Mouse (Mus musculus): ENCODE data around the gene Tbcb. TPM values are rescaled to one million over a fixed set of nuclear protein-coding genes. Genes with fewer than 3 reads are reported as not detected.
"Not testable (repeated sequence)": the region's sequence is repeated elsewhere in the genome, so short reads cannot be mapped to it uniquely, and the experiment has no call there.

The Tbcb gene
- polyA plus RNA-seq, 1 experiment from 2014 or later, result 145 TPM

- Histone ChIP-seq H3K4me3 (no peak overlapping the region), H3K27me3 (replicated peaks) (no peaks in the 10 kb centered on the region), H3K4me1 (peaks cover 12% of the 10 kb centered on the region), H3K4me2 (no peak overlapping the region), H3K36me3 (peaks cover 42% of the 10 kb centered on the region), H3K9ac (no peak overlapping the region), H3K9me3 (no peaks in the 10 kb centered on the region), H3K27ac (replicated peaks) (no peak overlapping the region)
- ATAC-seq (ENCODE audit: extremely low read depth, insufficient number of reproducible peaks, low FRiP score, low TSS enrichment), result no peak
- WGBS, result 72% methylated on average over 3 of the region's 3 CpGs
Measured at GRCm38 (mm10) chr7:30221433-30221832, 10.6 kb downstream of the Tbcb start.

DNA sequence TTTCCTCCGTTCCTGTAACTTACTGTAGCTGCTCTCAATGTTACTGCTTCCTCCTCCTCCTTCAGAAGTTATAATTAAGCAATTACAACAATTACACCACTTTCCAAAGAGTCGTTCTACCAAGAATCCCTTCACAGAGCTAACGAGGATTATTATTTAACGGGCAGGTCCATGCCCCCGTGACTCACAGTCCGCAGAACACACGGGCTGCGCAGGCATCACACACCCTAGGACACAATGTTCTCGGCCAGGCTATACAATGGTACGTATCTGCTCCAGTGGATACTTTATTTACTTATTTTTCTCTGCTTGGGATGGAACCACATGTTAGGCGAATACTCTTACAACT lies 12.1 kb downstream of the Tbcb start:
- H3K36me3 ChIP-seq, result peaks cover 28% of the 10 kb centered on the region
- H3K4me3 ChIP-seq, result peak overlapping the region; percentile 61
- peaks cover 12% of the 10 kb centered on the region for H3K4me1 ChIP-seq
- peak overlapping the region; percentile 16; the same call in 1 of the 2 replicates for H3K27ac ChIP-seq (replicated peaks)
- no peaks in the 10 kb centered on the region for H3K27me3 ChIP-seq (replicated peaks)
- 20% methylated on average over 11 of the region's 11 CpGs for WGBS
- H3K9ac ChIP-seq, result peak overlapping the region; percentile 85
- H3K4me2 ChIP-seq, result peak overlapping the region; percentile 93
- ATAC-seq (ENCODE audit: extremely low read depth, insufficient number of reproducible peaks, low FRiP score, low TSS enrichment), result no peak
- no peaks in the 10 kb centered on the region for H3K9me3 ChIP-seq

DNA sequence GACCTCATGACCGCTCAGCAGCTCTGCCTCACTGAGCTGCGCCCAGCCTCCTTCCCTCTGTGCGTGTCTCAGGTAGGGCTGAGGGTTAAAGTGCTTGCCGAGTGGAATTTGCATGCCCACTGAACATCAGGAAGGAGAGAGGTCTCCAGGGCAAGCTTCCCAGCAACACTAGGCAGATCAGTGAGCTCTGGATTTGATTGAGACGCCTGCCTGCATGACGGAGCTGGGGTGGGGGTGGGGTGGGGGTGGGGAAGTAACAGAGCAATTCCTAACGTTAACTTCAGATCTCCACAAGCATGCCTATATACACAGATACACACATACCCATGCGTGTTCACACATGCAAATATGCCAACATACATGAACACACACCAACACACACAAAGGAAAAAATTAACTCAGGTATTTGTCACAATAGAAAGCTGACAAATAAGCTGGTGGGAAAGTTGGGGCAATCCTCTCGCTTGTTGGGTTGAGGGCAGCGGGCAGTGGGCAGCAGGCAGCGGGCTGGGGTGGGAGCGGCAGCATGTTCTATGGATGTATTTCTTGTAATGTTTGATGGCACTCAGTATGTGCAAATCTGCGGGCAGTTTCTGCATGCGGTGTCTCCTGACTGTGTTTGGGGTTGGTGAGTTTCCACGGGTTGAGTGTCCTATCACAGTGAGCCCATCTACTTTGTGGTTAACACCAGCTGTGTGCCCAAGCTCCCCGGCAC lies 12.6 kb downstream of the Tbcb start:
- Histone ChIP-seq H3K9ac (peak overlapping the region; percentile 85), H3K27me3 (replicated peaks) (no peaks in the 10 kb centered on the region), H3K36me3 (peaks cover 23% of the 10 kb centered on the region), H3K4me2 (peak overlapping the region; percentile 93), H3K4me3 (peak overlapping the region; percentile 61), H3K9me3 (no peaks in the 10 kb centered on the region), H3K4me1 (peaks cover 12% of the 10 kb centered on the region), H3K27ac (replicated peaks) (peak overlapping the region; percentile 61)
- ATAC-seq (ENCODE audit: extremely low read depth, insufficient number of reproducible peaks, low FRiP score, low TSS enrichment), result no peak
- 4% methylated on average over 16 of the region's 16 CpGs for WGBS

DNA sequence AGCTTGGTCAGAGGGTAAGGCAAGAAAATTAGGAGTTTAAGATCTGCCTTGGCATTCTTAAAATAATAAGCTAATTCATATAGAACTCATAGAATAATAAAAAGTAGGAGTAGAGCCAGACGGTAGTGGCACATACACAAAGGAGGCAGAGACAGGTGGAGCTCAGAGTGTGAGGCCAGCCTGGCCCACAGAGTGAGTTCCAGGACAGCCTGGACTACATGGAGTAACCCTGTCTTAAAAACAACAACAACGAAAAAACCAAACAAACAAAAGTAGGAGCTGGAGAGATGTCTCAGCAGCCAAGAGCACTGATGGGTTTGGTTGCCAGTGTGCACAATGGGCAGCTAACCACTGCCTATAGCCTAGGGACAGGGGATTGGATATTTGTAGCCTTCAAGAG lies 14.8 kb downstream of the Tbcb start:
- H3K9me3 ChIP-seq, result no peaks in the 10 kb centered on the region
- no peak overlapping the region for H3K27ac ChIP-seq (replicated peaks)
- H3K9ac ChIP-seq, result no peak overlapping the region
- ATAC-seq (ENCODE audit: extremely low read depth, insufficient number of reproducible peaks, low FRiP score, low TSS enrichment), result no peak
- WGBS, result 68% methylated on average over 2 of the region's 2 CpGs
- no peak overlapping the region for H3K4me2 ChIP-seq
- 0 out of 2 replicates have a peak, but pooled peaks cover under 1% of the 10 kb centered on the region for H3K36me3 ChIP-seq
- no peak overlapping the region for H3K4me3 ChIP-seq
- H3K27me3 ChIP-seq (replicated peaks), result no peaks in the 10 kb centered on the region
- H3K4me1 ChIP-seq, result peaks cover 12% of the 10 kb centered on the region

DNA sequence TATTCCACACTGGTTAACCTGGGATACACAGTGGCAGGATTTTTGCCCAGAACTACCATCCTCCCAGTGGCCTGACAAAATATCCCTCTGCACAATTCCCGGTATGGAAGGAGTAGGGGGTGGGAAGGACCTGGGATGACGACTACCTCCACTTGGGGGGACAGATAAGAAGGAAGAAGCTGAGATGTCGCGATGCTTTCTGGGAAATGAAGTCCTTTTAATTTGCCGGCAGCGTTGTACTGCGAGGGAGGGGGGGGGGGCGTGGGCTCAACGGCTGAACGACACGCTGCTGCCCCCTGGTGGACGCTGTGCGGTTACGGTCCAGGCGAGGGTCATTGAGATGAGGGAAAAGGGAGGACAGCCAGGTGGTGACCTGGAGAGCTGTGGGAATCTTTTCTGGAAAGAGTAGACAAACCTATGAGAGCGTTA lies 15.3 kb downstream of the Tbcb start:
- peak overlapping the region; percentile 62 for H3K4me2 ChIP-seq
- H3K27me3 ChIP-seq (replicated peaks), result no peaks in the 10 kb centered on the region
- H3K9me3 ChIP-seq, result no peaks in the 10 kb centered on the region
- ATAC-seq (ENCODE audit: extremely low read depth, insufficient number of reproducible peaks, low FRiP score, low TSS enrichment), result peak; percentile 77
- no peaks in the 10 kb centered on the region for H3K36me3 ChIP-seq
- 0 out of 2 replicates have a peak overlapping the region, but pooled peaks have one; percentile 33 for H3K9ac ChIP-seq
- H3K4me3 ChIP-seq, result peak overlapping the region; percentile 18; the same call in 1 of the 2 replicates
- H3K4me1 ChIP-seq, result peaks cover 12% of the 10 kb centered on the region
- H3K27ac ChIP-seq (replicated peaks), result no peak overlapping the region
- under 1% methylated on average over 16 of the region's 16 CpGs for WGBS

DNA sequence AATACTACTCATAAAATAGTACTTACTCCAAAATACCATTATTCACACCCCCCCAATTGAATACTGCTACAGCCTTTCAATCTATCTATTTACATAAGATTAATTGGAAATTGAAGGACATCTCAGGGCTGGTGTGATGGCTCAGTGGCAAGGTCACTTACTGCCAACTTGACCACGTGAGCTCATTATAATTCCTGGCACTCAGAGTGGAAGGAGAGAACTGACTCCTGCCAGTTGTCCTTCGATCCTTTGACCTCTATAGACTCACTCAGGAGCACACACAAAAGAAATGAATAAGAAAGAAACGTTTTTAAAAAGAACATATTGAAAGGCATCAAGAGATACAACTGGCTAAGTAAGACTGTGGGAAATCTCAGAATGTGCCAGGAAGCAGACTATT lies 16.2 kb downstream of the Tbcb start:
- ATAC-seq (ENCODE audit: extremely low read depth, insufficient number of reproducible peaks, low FRiP score, low TSS enrichment), result no peak
- WGBS, result 77% methylated on average over 3 of the region's 3 CpGs
- Histone ChIP-seq H3K4me3 (no peak overlapping the region), H3K9ac (no peak overlapping the region), H3K4me2 (no peak overlapping the region), H3K4me1 (peaks cover 12% of the 10 kb centered on the region), H3K27ac (replicated peaks) (no peak overlapping the region), H3K9me3 (no peaks in the 10 kb centered on the region), H3K36me3 (no peaks in the 10 kb centered on the region), H3K27me3 (replicated peaks) (no peaks in the 10 kb centered on the region)

DNA sequence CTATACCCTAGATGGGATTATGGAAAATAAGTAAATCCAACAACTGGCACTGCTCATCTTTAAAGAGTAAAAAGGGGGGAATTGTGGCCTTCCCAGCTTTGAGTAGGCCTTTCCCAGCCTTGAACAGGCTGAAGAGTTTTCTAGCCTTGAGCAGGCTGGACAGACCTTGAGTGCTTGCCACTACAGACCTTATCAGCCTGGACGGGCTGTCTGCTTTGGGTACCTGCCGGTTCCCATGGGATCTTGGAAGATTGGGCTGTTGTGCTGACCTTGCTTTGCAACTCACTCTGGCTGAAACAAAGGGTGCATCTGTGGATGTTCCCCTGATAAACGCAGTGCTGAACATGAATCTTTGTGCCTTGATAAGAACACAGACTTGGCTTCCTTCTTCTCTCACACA lies 18.2 kb downstream of the Tbcb start:
- H3K4me3 ChIP-seq, result no peak overlapping the region
- ATAC-seq (ENCODE audit: extremely low read depth, insufficient number of reproducible peaks, low FRiP score, low TSS enrichment), result no peak
- no peaks in the 10 kb centered on the region for H3K27me3 ChIP-seq (replicated peaks)
- H3K4me2 ChIP-seq, result no peak overlapping the region
- H3K9me3 ChIP-seq, result no peaks in the 10 kb centered on the region
- no peak overlapping the region for H3K9ac ChIP-seq
- no peaks in the 10 kb centered on the region for H3K36me3 ChIP-seq
- WGBS, result 69% methylated on average over 3 of the region's 3 CpGs
- no peak overlapping the region for H3K27ac ChIP-seq (replicated peaks)
- H3K4me1 ChIP-seq, result peaks cover 3% of the 10 kb centered on the region; the same call in 1 of the 2 replicates

DNA sequence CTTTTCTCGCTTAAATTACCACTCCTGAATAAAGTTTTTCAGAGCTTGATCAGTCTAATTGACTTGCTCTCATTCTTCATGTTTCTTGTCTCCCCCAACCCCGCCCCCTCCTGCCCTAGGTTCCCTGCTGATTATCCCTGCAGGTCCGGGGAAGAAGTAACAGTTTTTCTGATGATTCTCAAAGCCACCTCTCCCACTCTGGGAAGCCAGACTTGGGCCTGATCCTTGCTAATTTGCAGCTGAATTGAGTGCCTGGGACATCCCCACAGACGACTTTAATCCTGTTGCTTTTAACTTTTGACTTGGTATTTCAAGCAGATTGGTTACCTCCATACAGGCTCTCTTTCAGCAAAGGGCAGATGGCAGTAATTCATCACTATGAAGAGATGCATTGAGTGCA lies 21.0 kb downstream of the Tbcb start:
- Histone ChIP-seq H3K27ac (replicated peaks) (no peak overlapping the region), H3K4me1 (no peaks in the 10 kb centered on the region), H3K4me2 (no peak overlapping the region), H3K9me3 (no peaks in the 10 kb centered on the region), H3K27me3 (replicated peaks) (no peaks in the 10 kb centered on the region), H3K4me3 (no peak overlapping the region), H3K36me3 (no peaks in the 10 kb centered on the region), H3K9ac (no peak overlapping the region)
- WGBS, result 24% methylated on average over 4 of the region's 4 CpGs
- no peak for ATAC-seq (ENCODE audit: extremely low read depth, insufficient number of reproducible peaks, low FRiP score, low TSS enrichment)

GRCm38 (mm10) chr7:30206364-30206763 lies 25.7 kb downstream of the Tbcb start:
- not testable (repeated sequence) for H3K9ac ChIP-seq; H3K27ac ChIP-seq (replicated peaks); H3K9me3 ChIP-seq; H3K27me3 ChIP-seq (replicated peaks); ATAC-seq (ENCODE audit: extremely low read depth, insufficient number of reproducible peaks, low FRiP score, low TSS enrichment); H3K4me3 ChIP-seq; H3K4me2 ChIP-seq; H3K36me3 ChIP-seq
- 53% methylated on average over 5 of the region's 5 CpGs for WGBS
- peaks cover 13% of the 10 kb centered on the region; the same call in 1 of the 2 replicates for H3K4me1 ChIP-seq

DNA sequence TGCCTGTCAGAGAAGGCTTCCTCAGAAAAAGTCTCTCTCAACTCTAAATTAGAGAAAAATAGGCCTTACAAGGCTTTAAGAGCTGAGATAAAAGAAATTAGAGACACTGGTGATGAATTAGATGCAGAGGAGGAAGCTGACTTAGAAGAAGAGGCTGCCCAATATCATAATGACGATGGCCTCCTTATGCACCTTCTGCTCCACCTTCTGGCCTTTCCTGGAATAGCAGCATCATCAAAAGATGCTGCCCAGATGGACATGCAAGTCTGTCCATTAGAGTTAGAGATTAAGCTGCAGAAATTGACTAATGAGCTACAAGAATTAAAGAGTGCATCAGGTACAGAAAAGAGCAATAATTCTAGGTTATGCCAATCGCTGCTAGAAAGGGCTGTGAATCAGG lies 26.7 kb downstream of the Tbcb start:
- no peak overlapping the region for H3K27ac ChIP-seq (replicated peaks)
- no peaks in the 10 kb centered on the region for H3K36me3 ChIP-seq
- 4% methylated on average over 2 of the region's 2 CpGs for WGBS

DNA sequence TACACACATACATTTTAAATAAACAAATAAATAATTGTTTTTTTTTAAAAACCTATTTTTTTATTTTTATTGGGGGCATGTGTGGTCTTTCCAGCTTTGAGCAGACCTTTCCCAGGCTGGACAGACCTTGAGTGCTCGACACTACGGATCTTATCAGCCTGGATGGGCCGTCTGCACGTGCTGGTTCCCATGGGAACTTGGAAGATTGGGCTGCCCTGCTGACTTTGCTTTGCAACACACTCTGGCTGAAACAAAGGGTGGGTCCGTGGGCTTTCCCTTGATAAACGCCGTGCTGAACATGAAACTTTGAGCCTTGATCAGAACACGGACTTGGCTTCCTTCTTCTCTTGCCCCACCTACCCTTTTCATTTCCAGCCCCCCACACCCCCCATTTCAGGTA lies 27.7 kb downstream of the Tbcb start:
- ATAC-seq (ENCODE audit: extremely low read depth, insufficient number of reproducible peaks, low FRiP score, low TSS enrichment), result no peak
- Histone ChIP-seq H3K27me3 (replicated peaks) (no peaks in the 10 kb centered on the region), H3K4me3 (no peak overlapping the region), H3K4me2 (peak overlapping the region; percentile 43), H3K27ac (replicated peaks) (no peak overlapping the region), H3K9me3 (no peaks in the 10 kb centered on the region), H3K4me1 (peaks cover 13% of the 10 kb centered on the region; the same call in 1 of the 2 replicates), H3K36me3 (no peaks in the 10 kb centered on the region), H3K9ac (peak overlapping the region; percentile 54)
- WGBS, result 13% methylated on average over 8 of the region's 8 CpGs

More for the DNA sequence above, 26.7 kb downstream of the Tbcb start:
- H3K9me3 ChIP-seq, result no peaks in the 10 kb centered on the region
- ATAC-seq (ENCODE audit: extremely low read depth, insufficient number of reproducible peaks, low FRiP score, low TSS enrichment), result no peak
- H3K9ac ChIP-seq, result no peak overlapping the region
- H3K4me1 ChIP-seq, result peaks cover 13% of the 10 kb centered on the region; the same call in 1 of the 2 replicates
- no peak overlapping the region for H3K4me3 ChIP-seq
- no peak overlapping the region for H3K4me2 ChIP-seq
- no peaks in the 10 kb centered on the region for H3K27me3 ChIP-seq (replicated peaks)

All from heart, embryonic 13.5 days (tissue).